Mouse (Mus musculus): ENCODE measurements around the gene Dusp11. TPM values are rescaled to one million over a fixed set of nuclear protein-coding genes. Genes with fewer than 3 reads are reported as not detected.
"Not testable (repeated sequence)": the region's sequence is repeated elsewhere in the genome, so short reads cannot be mapped to it uniquely, and the experiment has no call there.

Gene Dusp11
- polyA plus RNA-seq, 1 experiment from 2014 or later, result 29.0 TPM

DNA sequence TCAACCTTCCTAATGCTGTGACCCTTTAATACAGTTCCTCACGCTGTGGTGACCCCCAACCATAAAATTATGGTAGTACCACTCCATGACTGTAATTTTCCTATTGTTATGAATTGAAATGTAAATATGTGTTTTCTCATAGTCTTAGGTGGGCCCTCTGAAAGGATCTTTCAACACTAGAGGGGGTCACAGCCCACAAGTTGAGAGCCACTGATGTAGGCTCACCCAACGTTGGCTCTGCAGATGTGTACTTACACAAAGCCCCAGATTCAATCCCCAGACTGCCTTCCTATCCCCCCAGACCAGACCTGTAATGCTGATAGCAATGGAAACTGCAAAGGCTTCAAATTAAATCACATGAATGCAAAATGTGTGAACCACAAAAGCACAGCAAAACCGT lies 25.8 kb downstream of the Dusp11 start:
- Histone ChIP-seq H3K9ac (no peak overlapping the region), H3K4me3 (replicated peaks) (no peak overlapping the region), H3K4me2 (no peak overlapping the region), H3K27me3 (no peaks in the 10 kb centered on the region), H3K27ac (no peak overlapping the region), H3K4me1 (replicated peaks) (peaks cover 14% of the 10 kb centered on the region), H3K9me3 (replicated peaks) (no peaks in the 10 kb centered on the region), H3K36me3 (peaks cover 2% of the 10 kb centered on the region)
- 58% methylated on average over 3 of the region's 3 CpGs for WGBS (ENCODE audit: insufficient replicate concordance)
- DNase-seq (no peak), ATAC-seq (ENCODE audit: low read depth) (no peak)

DNA sequence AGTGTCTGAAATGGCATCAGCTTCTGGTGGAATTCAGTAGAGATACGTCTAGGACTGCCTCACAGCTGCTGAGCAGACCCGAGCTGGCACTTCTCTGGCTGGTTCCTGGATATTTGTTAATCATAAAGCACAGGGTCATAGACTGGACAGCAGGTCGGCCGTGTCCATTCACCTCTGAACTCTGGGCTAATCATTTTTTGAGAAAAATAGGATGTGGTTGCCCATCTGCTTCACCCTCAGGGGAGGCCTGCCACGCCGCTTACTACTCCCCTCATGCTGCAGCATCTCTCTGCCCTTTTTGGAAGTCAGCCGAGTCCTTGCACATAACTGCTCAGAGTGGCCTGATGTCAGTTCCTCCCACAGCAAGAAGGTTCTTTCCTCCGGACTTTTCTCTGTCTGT lies 27.4 kb downstream of the Dusp11 start:
- H3K27me3 ChIP-seq, result no peaks in the 10 kb centered on the region
- ATAC-seq (ENCODE audit: low read depth), result no peak
- no peak overlapping the region for H3K27ac ChIP-seq
- no peak for DNase-seq
- peaks cover 17% of the 10 kb centered on the region for H3K36me3 ChIP-seq
- no peaks in the 10 kb centered on the region for H3K9me3 ChIP-seq (replicated peaks)
- H3K9ac ChIP-seq, result no peak overlapping the region
- peaks cover 19% of the 10 kb centered on the region for H3K4me1 ChIP-seq (replicated peaks)
- no peak overlapping the region for H3K4me3 ChIP-seq (replicated peaks)
- no peak overlapping the region for H3K4me2 ChIP-seq
- WGBS (ENCODE audit: insufficient replicate concordance), result 70% methylated on average over 8 of the region's 8 CpGs

DNA sequence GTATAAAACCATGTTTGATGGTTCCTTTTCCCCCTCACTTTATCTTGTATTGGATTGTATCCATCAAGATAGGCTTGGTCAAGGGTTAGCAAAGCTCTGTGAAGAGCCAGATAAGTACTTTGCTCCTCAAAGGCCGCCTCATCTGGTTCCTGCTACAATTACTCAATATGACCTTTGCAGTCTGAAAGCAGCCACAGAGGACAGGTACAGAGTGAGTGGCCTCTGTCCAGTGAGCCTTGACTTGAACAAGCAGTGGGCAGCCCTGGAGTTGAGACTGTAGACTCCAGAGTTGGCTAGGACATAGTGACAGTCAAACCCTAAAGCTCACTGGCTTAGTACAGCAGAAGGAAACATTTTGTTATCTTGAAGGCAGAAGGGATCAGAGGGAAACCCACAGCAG lies 32.2 kb downstream of the Dusp11 start:
- Histone ChIP-seq H3K36me3 (peaks cover 57% of the 10 kb centered on the region), H3K4me3 (replicated peaks) (no peak overlapping the region), H3K4me1 (replicated peaks) (peaks cover 5% of the 10 kb centered on the region; the same call in 1 of the 2 replicates), H3K9me3 (replicated peaks) (no peaks in the 10 kb centered on the region), H3K27me3 (no peaks in the 10 kb centered on the region), H3K4me2 (no peak overlapping the region), H3K9ac (no peak overlapping the region), H3K27ac (peak overlapping the region; percentile 55)
- WGBS (ENCODE audit: insufficient replicate concordance), result 41% methylated on average over 1 of the region's 1 CpGs
- DNase-seq (no peak), ATAC-seq (ENCODE audit: low read depth) (peak; percentile 76)

DNA sequence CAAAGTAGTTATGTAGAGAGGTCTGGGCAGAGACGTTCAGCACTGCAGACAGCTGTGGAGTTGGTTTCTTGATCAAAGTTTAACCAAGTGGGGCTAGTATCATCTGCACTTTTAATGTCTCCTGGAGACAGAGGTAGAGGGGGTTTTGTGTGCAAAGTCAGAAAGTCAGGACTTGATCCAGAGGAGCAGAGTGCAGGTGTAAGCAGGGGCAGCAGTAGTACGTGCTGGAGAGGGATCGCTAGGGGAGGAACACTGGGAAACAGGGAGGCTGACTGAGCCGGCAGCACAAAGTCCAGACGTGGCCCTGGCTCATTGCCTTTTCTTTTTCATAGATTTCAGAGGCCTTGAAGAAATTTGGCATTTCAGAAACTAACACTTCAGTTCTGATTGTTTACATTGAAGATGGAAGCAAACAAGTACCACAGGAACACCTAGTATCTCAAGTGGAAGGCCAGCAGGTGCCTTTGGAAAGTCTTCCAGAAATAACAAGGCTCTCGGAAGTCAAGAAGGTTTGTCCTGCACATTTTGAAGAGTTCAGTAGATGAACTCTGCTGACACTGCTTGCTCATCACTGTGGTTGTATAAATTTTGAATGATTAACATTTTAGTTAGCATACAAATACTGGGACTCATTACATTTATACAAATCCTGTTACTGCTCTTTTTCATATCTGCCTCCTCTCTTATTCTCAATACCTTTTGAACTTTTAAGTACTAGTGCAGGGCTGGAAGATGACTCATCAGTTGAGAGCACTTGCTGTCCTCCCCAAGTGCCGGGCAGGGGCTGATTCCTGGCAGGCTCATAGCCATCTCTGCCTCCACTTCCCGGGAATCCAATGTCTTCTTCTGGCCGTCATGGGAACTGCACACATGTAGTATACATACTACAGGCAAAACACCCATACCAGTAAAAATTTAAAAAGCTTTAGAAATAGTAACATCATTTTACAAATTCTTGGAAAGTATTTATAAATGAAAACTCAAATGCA lies 33.7 kb downstream of the Dusp11 start:
- Histone ChIP-seq H3K36me3 (peaks cover 66% of the 10 kb centered on the region), H3K27me3 (no peaks in the 10 kb centered on the region), H3K9ac (no peak overlapping the region), H3K4me2 (no peak overlapping the region), H3K4me1 (replicated peaks) (peaks cover 5% of the 10 kb centered on the region; the same call in 1 of the 2 replicates), H3K9me3 (replicated peaks) (no peaks in the 10 kb centered on the region), H3K4me3 (replicated peaks) (no peak overlapping the region), H3K27ac (no peak overlapping the region)
- DNase-seq (no peak), ATAC-seq (ENCODE audit: low read depth) (no peak)
- WGBS (ENCODE audit: insufficient replicate concordance), result 75% methylated on average over 9 of the region's 9 CpGs

DNA sequence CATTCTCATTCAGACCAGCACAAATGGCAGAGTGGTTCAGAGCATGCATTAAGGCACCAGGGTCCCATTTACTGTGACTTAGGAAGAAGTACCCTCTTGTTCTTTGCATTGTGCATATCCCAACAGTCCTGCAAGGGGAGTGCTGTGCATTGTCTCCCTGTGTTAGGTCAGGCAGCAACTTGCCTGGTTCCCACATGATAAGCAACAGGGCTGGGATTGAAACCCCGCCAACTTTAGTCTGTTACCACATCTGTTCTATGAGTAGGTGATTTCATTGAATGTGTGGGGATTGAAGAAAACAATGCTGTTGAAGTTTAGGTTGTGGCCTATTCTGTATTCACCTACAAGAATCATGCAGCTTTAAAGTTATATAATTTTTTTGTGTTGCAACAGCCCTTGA lies 34.8 kb downstream of the Dusp11 start:
- H3K27me3 ChIP-seq, result no peaks in the 10 kb centered on the region
- no peak overlapping the region for H3K4me2 ChIP-seq
- no peak overlapping the region for H3K9ac ChIP-seq
- ATAC-seq (ENCODE audit: low read depth) (no peak), DNase-seq (no peak)
- 48% methylated on average over 1 of the region's 1 CpGs for WGBS (ENCODE audit: insufficient replicate concordance)
- no peak overlapping the region for H3K4me3 ChIP-seq (replicated peaks)
- no peaks in the 10 kb centered on the region for H3K9me3 ChIP-seq (replicated peaks)
- H3K36me3 ChIP-seq, result peaks cover 68% of the 10 kb centered on the region
- no peak overlapping the region for H3K27ac ChIP-seq
- H3K4me1 ChIP-seq (replicated peaks), result peaks cover 5% of the 10 kb centered on the region; the same call in 1 of the 2 replicates

DNA sequence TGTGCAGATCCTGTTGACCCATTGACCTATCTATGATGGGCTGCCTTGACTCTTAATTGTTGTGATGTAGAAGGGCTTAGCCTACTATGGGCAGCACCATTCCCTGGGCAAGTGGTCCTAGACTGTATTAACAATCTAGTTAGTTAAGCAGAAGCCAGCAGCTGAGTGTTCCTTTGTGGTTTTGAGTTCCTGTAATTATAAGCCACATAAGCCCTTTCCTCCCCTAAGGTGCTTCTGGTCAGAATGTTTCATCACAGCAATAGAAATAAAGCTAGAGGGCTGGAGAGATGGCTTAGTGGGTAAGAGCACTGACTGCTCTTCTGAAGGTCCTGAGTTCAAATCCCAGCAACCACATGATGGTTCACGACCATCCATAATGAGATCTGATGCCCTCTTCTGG lies 37.8 kb downstream of the Dusp11 start:
- H3K4me3 ChIP-seq (replicated peaks), result no peak overlapping the region
- H3K36me3 ChIP-seq, result peaks cover 61% of the 10 kb centered on the region
- no peaks in the 10 kb centered on the region for H3K4me1 ChIP-seq (replicated peaks)
- H3K4me2 ChIP-seq, result no peak overlapping the region
- H3K27me3 ChIP-seq, result no peaks in the 10 kb centered on the region
- no peak overlapping the region for H3K9ac ChIP-seq
- 81% methylated on average over 1 of the region's 1 CpGs for WGBS (ENCODE audit: insufficient replicate concordance)
- DNase-seq, result no peak
- H3K9me3 ChIP-seq (replicated peaks), result no peaks in the 10 kb centered on the region
- H3K27ac ChIP-seq, result no peak overlapping the region
- ATAC-seq (ENCODE audit: low read depth), result no peak

DNA sequence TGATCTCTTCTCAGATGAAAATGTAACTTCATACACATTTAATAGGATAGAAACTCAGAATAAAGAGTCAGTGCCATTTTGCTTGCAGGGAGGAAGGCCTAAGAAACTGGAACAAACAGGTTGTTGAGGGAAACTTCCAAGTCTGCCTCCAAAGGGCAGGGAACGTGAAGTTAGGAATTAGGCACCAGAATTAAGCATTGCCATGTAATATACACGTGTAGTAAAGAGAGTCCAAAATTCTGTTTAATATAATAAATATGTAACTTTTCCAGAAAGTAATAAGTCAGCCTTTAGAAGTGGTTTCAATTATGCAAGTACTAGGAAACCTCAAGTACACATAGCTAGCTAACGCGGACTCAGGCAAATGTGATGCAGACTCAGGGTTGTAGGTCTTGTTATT lies 42.1 kb downstream of the Dusp11 start:
- H3K9me3 ChIP-seq (replicated peaks), result no peaks in the 10 kb centered on the region
- WGBS (ENCODE audit: insufficient replicate concordance), result 88% methylated on average over 4 of the region's 4 CpGs
- peaks cover 22% of the 10 kb centered on the region for H3K4me1 ChIP-seq (replicated peaks)
- no peaks in the 10 kb centered on the region for H3K27me3 ChIP-seq
- DNase-seq (no peak), ATAC-seq (ENCODE audit: low read depth) (no peak)
- H3K27ac ChIP-seq, result no peak overlapping the region
- H3K9ac ChIP-seq, result no peak overlapping the region
- no peak overlapping the region for H3K4me3 ChIP-seq (replicated peaks)
- H3K36me3 ChIP-seq, result peaks cover 24% of the 10 kb centered on the region
- H3K4me2 ChIP-seq, result no peak overlapping the region

DNA sequence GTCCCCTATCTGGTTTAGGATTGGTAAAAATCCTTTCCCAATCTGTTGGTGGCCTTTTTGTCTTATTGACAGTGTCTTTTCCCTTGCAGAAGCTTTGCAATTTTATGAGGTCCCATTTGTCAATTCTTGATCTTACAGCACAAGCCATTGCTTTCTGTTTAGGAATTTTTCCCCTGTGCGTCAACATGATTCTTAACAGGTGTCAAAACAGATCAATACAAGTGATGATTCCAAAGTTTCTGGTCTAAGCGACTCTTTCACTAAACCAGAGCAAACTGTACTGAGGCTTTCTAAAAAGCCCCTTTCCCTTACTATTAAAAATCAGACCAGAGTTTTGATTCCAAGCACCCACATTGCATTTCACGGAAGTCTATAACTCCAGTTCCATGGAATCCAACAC lies 43.1 kb downstream of the Dusp11 start:
- not testable (repeated sequence) for ATAC-seq (ENCODE audit: low read depth); H3K4me3 ChIP-seq (replicated peaks); H3K27me3 ChIP-seq; H3K9ac ChIP-seq; DNase-seq; H3K27ac ChIP-seq; H3K9me3 ChIP-seq (replicated peaks); H3K4me2 ChIP-seq
- H3K4me1 ChIP-seq (replicated peaks), result peaks cover 27% of the 10 kb centered on the region
- 85% methylated on average over 3 of the region's 3 CpGs for WGBS (ENCODE audit: insufficient replicate concordance)
- H3K36me3 ChIP-seq, result peaks cover 21% of the 10 kb centered on the region

DNA sequence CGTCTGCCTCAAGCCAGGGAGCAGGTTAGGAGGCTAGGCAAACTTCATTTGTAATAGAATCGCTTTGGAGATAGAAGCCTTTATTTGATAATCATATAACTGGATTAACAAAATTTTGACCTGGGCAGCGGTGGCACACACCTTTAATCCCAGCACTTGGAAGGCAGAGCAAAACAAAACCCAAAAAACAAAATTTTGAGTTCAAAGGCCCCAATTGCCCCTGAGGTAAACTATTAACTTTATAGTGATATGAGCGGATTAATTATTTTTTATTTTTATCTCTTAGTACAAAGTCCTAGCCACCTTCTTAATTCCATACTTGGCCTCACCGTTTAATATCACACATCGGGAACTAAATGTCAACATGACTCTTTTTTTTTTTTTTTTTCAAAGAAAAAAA lies 44.9 kb downstream of the Dusp11 start:
- peaks cover 12% of the 10 kb centered on the region for H3K36me3 ChIP-seq
- ATAC-seq (ENCODE audit: low read depth) (no peak), DNase-seq (no peak)
- peak overlapping the region; percentile 91 for H3K27ac ChIP-seq
- peak overlapping the region; percentile 81 for H3K4me2 ChIP-seq
- no peaks in the 10 kb centered on the region for H3K9me3 ChIP-seq (replicated peaks)
- 66% methylated on average over 6 of the region's 6 CpGs for WGBS (ENCODE audit: insufficient replicate concordance)
- no peaks in the 10 kb centered on the region for H3K27me3 ChIP-seq
- peak overlapping the region; percentile 67 for H3K4me3 ChIP-seq (replicated peaks)
- H3K4me1 ChIP-seq (replicated peaks), result peaks cover 33% of the 10 kb centered on the region
- peak overlapping the region; percentile 76 for H3K9ac ChIP-seq

DNA sequence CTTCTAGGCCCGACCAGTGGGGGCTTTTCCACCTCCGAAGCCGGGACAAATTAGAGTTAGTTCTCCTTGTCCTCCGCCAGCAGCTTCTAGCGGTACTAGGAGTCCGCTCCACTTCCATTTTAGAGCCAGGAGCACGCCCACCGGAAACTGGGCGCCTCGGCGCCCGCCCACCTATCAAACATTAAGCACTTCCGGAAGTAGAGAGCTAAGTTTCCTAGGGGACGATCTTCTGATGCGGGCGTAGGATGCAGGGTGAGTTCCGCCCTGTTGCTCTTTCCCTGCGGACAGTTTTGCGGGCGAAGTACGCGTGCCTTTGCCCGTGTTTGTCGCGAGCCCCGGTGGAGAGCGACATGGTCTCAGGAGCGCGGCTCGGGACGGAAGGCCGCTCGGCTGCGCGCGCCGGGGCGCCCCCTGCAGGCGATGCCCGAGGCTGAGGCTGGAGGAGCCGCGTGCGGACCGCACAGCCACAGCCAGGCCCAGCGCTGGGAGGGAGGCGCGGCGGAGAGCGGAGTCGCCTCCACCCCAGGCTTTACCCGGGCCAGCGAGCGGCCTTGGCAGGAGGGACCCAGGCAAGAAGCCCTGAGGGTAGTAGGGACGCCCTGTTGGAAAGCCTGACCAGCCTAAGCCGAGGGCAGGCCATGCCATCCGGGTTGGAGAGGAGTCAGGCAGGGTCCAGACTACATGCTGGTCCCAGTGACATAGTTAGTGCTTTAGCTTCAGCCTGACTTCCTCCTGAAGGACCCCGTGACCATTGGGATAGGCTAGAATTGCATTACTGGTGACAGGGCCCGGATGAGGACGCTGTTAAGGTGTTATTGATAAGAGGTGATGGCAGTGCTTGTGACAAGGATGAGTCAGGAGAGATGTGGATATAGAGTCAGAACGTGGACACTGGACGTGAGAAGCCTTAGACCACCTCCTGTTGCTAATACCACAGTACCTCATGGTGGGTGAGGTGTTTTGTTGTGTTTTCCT lies 45.6 kb downstream of the Dusp11 start, which contains the start of gene Nat8f1:
Nat8f1 (minus strand) TSS at position 149 of the 975 bp plus-strand sequence.
- H3K27me3 ChIP-seq; H3K36me3 ChIP-seq; H3K9me3 ChIP-seq (replicated peaks): not testable (repeated sequence)
- under 1% methylated on average over 61 of the region's 61 CpGs for WGBS (ENCODE audit: insufficient replicate concordance)
- ATAC-seq (ENCODE audit: low read depth) (peak; percentile 97), DNase-seq (peak; percentile 82)
- Histone ChIP-seq H3K4me3 (replicated peaks) (peak within 1 kb of the TSS; percentile 67), H3K9ac (peak within 1 kb of the TSS; percentile 76), H3K27ac (peak within 1 kb of the TSS; percentile 91), H3K4me1 (replicated peaks) (peaks cover 37% of the 10 kb centered on the region), H3K4me2 (peak within 1 kb of the TSS; percentile 81)

DNA sequence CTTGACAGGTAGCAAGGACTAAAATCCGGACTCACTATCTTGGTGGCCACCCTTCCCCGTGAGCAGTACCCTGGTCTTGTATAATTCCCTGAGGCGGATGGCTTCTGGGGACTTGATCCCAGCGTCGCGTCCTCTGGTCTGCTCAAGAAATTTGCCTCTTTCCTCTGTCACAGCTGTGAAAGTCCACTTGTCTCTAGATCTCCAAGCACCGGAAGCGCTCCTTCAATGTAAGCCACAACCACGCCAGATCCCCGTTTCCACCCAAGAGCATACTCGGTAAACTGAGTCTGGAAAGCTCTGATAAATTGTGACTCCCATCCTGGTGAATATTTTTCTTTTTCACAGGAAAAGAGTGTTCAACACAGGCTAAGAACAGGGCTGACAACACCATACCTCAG lies 46.3 kb downstream of the Dusp11 start:
- no peak for ATAC-seq (ENCODE audit: low read depth)

More for the DNA sequence above, 46.3 kb downstream of the Dusp11 start:
- H3K9ac ChIP-seq, result peak overlapping the region; percentile 76
- no peaks in the 10 kb centered on the region for H3K9me3 ChIP-seq (replicated peaks)
- no peak for DNase-seq
- H3K4me2 ChIP-seq, result peak overlapping the region; percentile 81
- peaks cover 37% of the 10 kb centered on the region for H3K4me1 ChIP-seq (replicated peaks)
- H3K27ac ChIP-seq, result peak overlapping the region; percentile 91
- peak overlapping the region; percentile 67 for H3K4me3 ChIP-seq (replicated peaks)
- H3K27me3 ChIP-seq, result no peaks in the 10 kb centered on the region
- WGBS (ENCODE audit: insufficient replicate concordance), result 3% methylated on average over 11 of the region's 11 CpGs
- no peaks in the 10 kb centered on the region for H3K36me3 ChIP-seq
